Mouse (Mus musculus) liver, postnatal 0 days (tissue): ENCODE measurements around the gene Cep55. TPM values are rescaled to one million over a fixed set of nuclear protein-coding genes. Genes with fewer than 3 reads are reported as not detected.

Source experiments
- ATAC-seq: fragments of 200-750 bp; cut with Nextera tagmentation; 2 replicates; pipeline ENCODE4 v1.8.0; 2017; ENCODE audit warnings: mild to moderate bottlenecking, moderate library complexity
- DNase-seq: peaks from one replicate; pipeline ENCODE4 v3.0.0-alpha.2; 2016
- H3K27ac ChIP-seq: fragments of 300-500 bp; sonication (generic); 2 replicates; pipeline ENCODE4 v1.5.1; 2014; ENCODE audit warnings: antibody characterized with exemption, moderate library complexity, mild to moderate bottlenecking, low read depth
- H3K27me3 ChIP-seq: fragments of 300-500 bp; sonication (generic); 2 replicates; pipeline ENCODE4 v1.6.1; 2014; ENCODE audit warnings: low read length, control low read depth, mixed read lengths; ENCODE audit not compliant: insufficient read depth
- H3K36me3 ChIP-seq: fragments of 300-500 bp; sonication (generic); replicated peaks from 2 replicates; pipeline ENCODE4 v1.6.1; 2014; ENCODE audit warnings: mild to moderate bottlenecking, control low read depth, low read length, moderate library complexity, mixed read lengths; ENCODE audit not compliant: insufficient read depth
- H3K4me1 ChIP-seq: fragments of 300-500 bp; sonication (generic); 2 replicates; pipeline ENCODE4 v1.6.1; 2014; ENCODE audit warnings: antibody characterized with exemption, mild to moderate bottlenecking, control low read depth; ENCODE audit not compliant: insufficient read depth
- H3K4me2 ChIP-seq: fragments of 300-500 bp; sonication (generic); 2 replicates; pipeline ENCODE4 v1.6.1; 2014; ENCODE audit warnings: low read depth, mild to moderate bottlenecking, low read length, moderate library complexity, mixed read lengths
- H3K4me3 ChIP-seq: fragments of 300-500 bp; sonication (generic); 2 replicates; pipeline ENCODE4 v1.5.1; 2014; ENCODE audit warnings: low read depth, low read length
- H3K9ac ChIP-seq: fragments of 300-500 bp; sonication (generic); replicated peaks from 2 replicates; pipeline ENCODE4 v1.6.1; 2014; ENCODE audit warnings: mild to moderate bottlenecking, moderate library complexity
- H3K9me3 ChIP-seq: fragments of 300-500 bp; sonication (generic); 2 replicates; pipeline ENCODE4 v1.6.1; 2016; ENCODE audit warnings: mild to moderate bottlenecking, control low read depth, low read length, mixed read lengths
- CTCF ChIP-seq: sonication (generic); IDR thresholded peaks from 2 replicates; pipeline ENCODE4 v1.5.1; 2016; ENCODE audit warnings: antibody characterized with exemption, low read depth
- EP300 ChIP-seq: IDR thresholded peaks from 2 replicates; pipeline ENCODE4 v1.6.1; 2016; ENCODE audit warnings: antibody characterized with exemption, low read depth, mild to moderate bottlenecking
- WGBS: fragments of 180-500 bp; shearing (Covaris S2); extraction: QIAGEN DNeasy Blood & Tissue Kit; methylation state at CpG from one replicate; pipeline ENCODE4 v1.1.7; 2014; ENCODE audit not compliant: insufficient replicate concordance; 5-methylcytosine and 5-hydroxymethylcytosine counted together
- polyA plus RNA-seq: library from polyadenylated mRNA; unstranded; fragments of >200 nt; fragmentation: Nextera tagmentation; extraction: Ambion mirVana; gene quantifications from 2 replicates; pipeline ENCODE4 v1.2.1, GENCODE M21; 2015

Gene Cep55
- polyA plus RNA-seq, 1 experiment from 2014 or later, result 3.3 TPM

DNA sequence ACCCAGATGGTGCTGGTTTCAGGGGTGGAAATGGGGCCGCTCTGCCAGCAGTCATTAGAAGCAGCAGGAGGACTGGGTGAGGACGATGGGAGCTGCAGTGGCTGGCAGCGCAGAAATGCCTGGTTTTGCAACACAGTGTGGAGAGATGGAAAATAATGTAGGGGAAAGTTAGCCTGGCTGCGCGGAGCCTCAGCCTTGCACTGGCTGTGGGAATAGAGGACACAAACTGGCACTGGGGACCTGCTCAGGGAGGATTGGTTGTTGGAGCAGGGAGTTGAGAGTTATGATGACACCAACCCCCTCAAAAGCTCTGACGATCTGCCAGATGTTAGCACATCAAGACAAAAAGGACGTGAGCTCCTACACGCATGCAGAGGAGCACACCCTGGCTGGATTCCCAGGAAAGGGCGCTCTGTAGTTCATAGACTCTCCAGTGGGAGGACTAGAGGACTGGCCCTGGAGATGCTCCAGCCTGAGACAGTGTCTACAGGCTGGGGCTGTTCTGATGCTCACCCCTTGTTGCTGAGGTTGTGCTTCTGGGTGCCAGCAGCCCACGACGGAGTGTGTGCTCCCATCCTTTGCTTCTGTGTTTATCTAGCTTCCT, 32.2 kb downstream of the Cep55 start:
- Histone ChIP-seq H3K9me3 (no peaks in the 10 kb centered on the region), H3K36me3 (no peaks in the 10 kb centered on the region), H3K4me2 (peak overlapping the region; percentile 32), H3K27me3 (no peaks in the 10 kb centered on the region), H3K9ac (no peak overlapping the region), H3K27ac (peak overlapping the region; percentile 17), H3K4me1 (peaks cover 12% of the 10 kb centered on the region), H3K4me3 (no peak overlapping the region)
- WGBS, result 35% methylated on average over 11 of the region's 11 CpGs
- TF ChIP-seq CTCF (peak; percentile 70), EP300 (no peak)
- ATAC-seq, result peak; percentile 87
- peak; percentile 70 for DNase-seq

DNA sequence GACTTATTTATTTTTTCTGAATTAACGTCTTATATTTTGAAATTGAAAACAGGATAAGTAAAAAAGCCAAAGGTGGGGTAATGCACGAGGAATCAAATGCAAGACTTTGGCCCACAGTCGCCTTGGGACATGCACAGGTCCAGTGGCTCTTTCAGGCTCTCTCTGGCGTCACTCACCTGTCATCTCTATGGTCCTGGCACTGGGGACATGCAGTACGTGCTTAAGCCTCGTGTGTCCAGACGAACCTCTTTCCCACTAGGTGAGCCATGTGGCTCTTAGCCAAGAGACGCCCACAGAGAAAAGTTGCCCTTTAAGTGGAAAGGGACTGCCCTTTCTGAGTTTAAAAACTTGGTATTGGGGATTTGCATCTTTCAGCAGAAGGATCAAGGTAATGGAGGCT, 34.5 kb downstream of the Cep55 start:
- TF ChIP-seq EP300 (no peak), CTCF (no peak)
- 73% methylated on average over 8 of the region's 8 CpGs for WGBS
- ATAC-seq, result peak; percentile 70
- peak; percentile 69 for DNase-seq
- H3K4me1 ChIP-seq, result peaks cover 10% of the 10 kb centered on the region
- H3K36me3 ChIP-seq, result no peaks in the 10 kb centered on the region
- H3K9me3 ChIP-seq, result no peaks in the 10 kb centered on the region
- H3K9ac ChIP-seq, result no peak overlapping the region
- H3K27me3 ChIP-seq, result no peaks in the 10 kb centered on the region
- H3K4me2 ChIP-seq, result no peak overlapping the region
- peak overlapping the region; percentile 66 for H3K27ac ChIP-seq
- H3K4me3 ChIP-seq, result no peak overlapping the region

DNA sequence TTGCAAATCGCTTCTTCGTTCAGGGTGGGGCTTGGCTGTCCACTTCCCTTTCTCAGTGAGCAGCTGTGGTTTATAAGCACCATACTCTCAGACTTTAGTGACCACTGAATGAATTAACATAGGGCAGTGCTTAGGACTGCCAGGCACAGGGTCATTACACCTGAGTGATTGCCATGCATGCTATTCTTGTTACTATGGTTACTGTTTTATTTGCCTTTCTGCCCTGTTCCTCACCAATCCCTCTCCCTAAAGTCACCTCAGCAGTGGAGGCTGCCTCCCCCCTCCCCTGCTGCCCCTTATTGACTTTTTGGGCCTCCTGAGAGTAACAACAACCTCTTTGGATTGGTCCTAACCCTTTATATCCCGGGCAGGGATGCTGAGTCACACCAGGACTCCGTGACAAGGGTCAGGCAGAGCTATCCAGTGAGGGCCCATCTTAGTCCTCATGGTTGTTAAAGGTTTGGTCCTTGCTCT, 36.7 kb downstream of the Cep55 start:
- TF ChIP-seq CTCF (no peak), EP300 (no peak)
- WGBS, result 51% methylated on average over 4 of the region's 4 CpGs

DNA sequence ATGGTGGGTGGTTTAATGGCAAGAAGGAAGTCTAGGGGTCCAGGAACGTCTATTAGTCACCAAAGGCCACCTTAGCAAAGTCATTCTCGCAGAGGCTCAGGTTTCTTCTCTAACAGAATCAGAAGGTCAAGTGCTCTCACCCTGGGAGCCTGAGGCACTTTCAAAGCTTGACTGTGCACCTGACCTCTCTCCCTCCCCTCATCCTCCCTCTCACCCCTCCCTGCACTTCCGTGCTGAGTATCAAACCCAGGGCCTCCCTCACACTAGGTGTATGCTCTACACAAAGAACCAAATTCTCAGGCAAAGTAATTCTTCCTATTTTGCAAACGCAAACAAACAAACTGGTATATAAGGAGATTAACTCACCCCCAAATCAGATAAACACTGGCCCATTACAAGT, 41.4 kb downstream of the Cep55 start:
- Histone ChIP-seq H3K27ac (no peak overlapping the region), H3K27me3 (peaks cover 18% of the 10 kb centered on the region), H3K4me2 (peak overlapping the region; percentile 62), H3K4me1 (peaks cover 3% of the 10 kb centered on the region; the same call in 1 of the 2 replicates), H3K9me3 (no peaks in the 10 kb centered on the region), H3K9ac (no peak overlapping the region), H3K4me3 (no peak overlapping the region), H3K36me3 (no peaks in the 10 kb centered on the region)
- TF ChIP-seq CTCF (no peak), EP300 (no peak)
- ATAC-seq, result no peak
- no peak for DNase-seq
- 22% methylated on average over 4 of the region's 4 CpGs for WGBS

More for the DNA sequence above, 36.7 kb downstream of the Cep55 start:
- Histone ChIP-seq H3K36me3 (no peaks in the 10 kb centered on the region), H3K4me3 (no peak overlapping the region), H3K9me3 (no peaks in the 10 kb centered on the region), H3K27ac (peak overlapping the region; percentile 16; the same call in 1 of the 2 replicates), H3K4me1 (peaks cover 10% of the 10 kb centered on the region), H3K9ac (no peak overlapping the region), H3K4me2 (no peak overlapping the region), H3K27me3 (no peaks in the 10 kb centered on the region)
- ATAC-seq (peak; percentile 65), DNase-seq (peak; percentile 46)

DNA sequence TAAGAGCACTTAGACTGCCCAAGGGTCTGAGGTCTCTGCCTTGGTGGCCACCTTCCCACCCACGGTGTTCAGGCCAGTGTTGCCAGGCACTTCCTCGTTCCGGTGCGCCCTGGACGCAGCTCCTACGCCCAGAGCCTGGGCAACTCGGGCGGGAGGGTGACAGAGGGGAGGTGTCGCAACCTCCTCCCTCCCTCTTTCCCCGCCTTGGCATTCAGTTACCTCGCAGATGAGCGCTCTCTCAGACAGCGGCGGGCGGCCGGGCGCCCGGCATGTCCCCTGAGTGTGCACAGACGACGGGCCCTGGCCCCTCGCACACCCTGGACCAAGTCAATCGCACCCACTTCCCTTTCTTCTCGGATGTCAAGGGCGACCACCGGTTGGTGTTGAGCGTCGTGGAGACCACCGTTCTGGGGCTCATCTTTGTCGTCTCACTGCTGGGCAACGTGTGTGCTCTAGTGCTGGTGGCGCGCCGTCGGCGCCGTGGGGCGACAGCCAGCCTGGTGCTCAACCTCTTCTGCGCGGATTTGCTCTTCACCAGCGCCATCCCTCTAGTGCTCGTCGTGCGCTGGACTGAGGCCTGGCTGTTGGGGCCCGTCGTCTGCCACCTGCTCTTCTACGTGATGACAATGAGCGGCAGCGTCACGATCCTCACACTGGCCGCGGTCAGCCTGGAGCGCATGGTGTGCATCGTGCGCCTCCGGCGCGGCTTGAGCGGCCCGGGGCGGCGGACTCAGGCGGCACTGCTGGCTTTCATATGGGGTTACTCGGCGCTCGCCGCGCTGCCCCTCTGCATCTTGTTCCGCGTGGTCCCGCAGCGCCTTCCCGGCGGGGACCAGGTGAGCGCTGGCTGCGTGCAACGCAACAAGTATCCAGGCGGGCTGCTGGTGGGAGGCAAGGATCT, 42.3 kb downstream of the Cep55 start, which contains the start of gene Ffar4:
Gene Ffar4, plus strand, starts transcription at position 214 of the 901 bp plus-strand sequence.
- peak within 1 kb of the TSS; percentile 62 for H3K4me2 ChIP-seq
- 1% methylated on average over 77 of the region's 77 CpGs for WGBS
- TF ChIP-seq EP300 (no peak), CTCF (no peak)
- H3K9me3 ChIP-seq, result no peaks in the 10 kb centered on the region
- H3K27ac ChIP-seq, result peak within 1 kb of the TSS; percentile 55; the same call in 1 of the 2 replicates
- H3K9ac ChIP-seq, result peak within 1 kb of the TSS; percentile 44
- ATAC-seq, result peak; percentile 88
- peaks cover 18% of the 10 kb centered on the region for H3K27me3 ChIP-seq
- H3K4me3 ChIP-seq, result peak within 1 kb of the TSS; percentile 47
- peak; percentile 68 for DNase-seq
- H3K36me3 ChIP-seq, result no peaks in the 10 kb centered on the region
- peaks cover 3% of the 10 kb centered on the region; the same call in 1 of the 2 replicates for H3K4me1 ChIP-seq

DNA sequence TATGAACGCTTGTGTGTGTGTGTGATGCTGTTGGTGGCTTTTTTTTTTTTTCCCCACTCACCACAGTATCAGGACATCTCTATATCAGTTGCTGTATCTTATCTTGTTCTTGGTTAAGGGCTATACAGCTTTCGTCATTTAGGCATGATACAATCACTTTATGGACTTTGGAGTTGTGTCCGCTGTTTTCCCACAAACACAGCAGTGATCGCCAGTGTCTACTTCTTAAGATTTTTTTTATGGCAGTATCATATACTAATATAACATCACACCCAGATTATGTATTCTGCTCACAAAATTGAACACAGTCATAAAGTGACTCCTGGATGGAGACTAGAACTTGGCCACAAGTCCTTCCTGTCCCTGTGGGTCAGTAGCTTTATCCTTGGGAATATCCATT, 53.1 kb downstream of the Cep55 start:
- Histone ChIP-seq H3K36me3 (no peaks in the 10 kb centered on the region), H3K4me2 (no peak overlapping the region), H3K4me3 (no peak overlapping the region), H3K9me3 (no peaks in the 10 kb centered on the region), H3K9ac (no peak overlapping the region), H3K27me3 (no peaks in the 10 kb centered on the region), H3K4me1 (no peaks in the 10 kb centered on the region), H3K27ac (no peak overlapping the region)
- ATAC-seq (no peak), DNase-seq (no peak)
- WGBS, result 76% methylated on average over 4 of the region's 4 CpGs
- TF ChIP-seq EP300, result no peak
- TF ChIP-seq CTCF, result no peak
